ENCODE assay signal across 25 mouse cellular contexts in genomic region chr3:41065320-41065719, GRCm38 (mm10).
"Had no signal": no experiment of that assay in that cellular context is flagged by ENCODE, and none has a peak within 500 bp of the region (broad histone marks: within the 10 kb centered on the region; RNA-seq: fewer than 3 reads in every experiment).

No protein-coding gene starts in this region.

- H3K27ac ChIP-seq: kidney, postnatal 0 days; layer of hippocampus, adult 2 months; left cerebral cortex, adult 2 months; lung, embryonic 15.5 days; midbrain, embryonic 10.5 days; midbrain, embryonic 13.5 days; neural tube, embryonic 13.5 days; stomach, postnatal 0 days had no signal

- H3K4me3 ChIP-seq: layer of hippocampus, adult 2 months; left cerebral cortex, adult 2 months; lung, embryonic 15.5 days; megakaryocyte, embryonic 14.5 days; midbrain, embryonic 10.5 days; midbrain, embryonic 13.5 days; myocyte; neural tube, embryonic 13.5 days had no signal

- H3K9me3 ChIP-seq: lung, embryonic 15.5 days; megakaryocyte, embryonic 14.5 days; midbrain, embryonic 10.5 days; midbrain, embryonic 13.5 days; neural tube, embryonic 13.5 days had no signal

- H3K9ac ChIP-seq: lung, embryonic 15.5 days; midbrain, embryonic 13.5 days; neural tube, embryonic 13.5 days had no signal

- H3K27me3 ChIP-seq: lung, embryonic 15.5 days; megakaryocyte, embryonic 14.5 days; midbrain, embryonic 13.5 days; neural tube, embryonic 13.5 days had no signal

- DNase-seq: kidney, adult 18-20 months; kidney, adult 9 months; kidney, postnatal 25 days; layer of hippocampus, postnatal 36 days; lung, adult 18-20 months; lung, postnatal 10 days; lung, postnatal 36 days; right cerebral cortex, postnatal 14 days; right cerebral cortex, postnatal 4 days; thymus, adult 2 months; thymus, postnatal 14 days; thymus, postnatal 4 days had no signal

- H3K4me2 ChIP-seq: lung, embryonic 15.5 days; midbrain, embryonic 13.5 days; neural tube, embryonic 13.5 days had no signal

- H3K4me1 ChIP-seq: lung, embryonic 15.5 days; midbrain, embryonic 10.5 days; midbrain, embryonic 13.5 days; neural tube, embryonic 13.5 days had no signal

- ATAC-seq: inflammation-experienced regulatory T-cells, adult 6 months; intestine, embryonic 16.5 days; midbrain, embryonic 13.5 days; midbrain, embryonic 16.5 days had no signal
